Mouse (Mus musculus): ENCODE results near the gene H2-DMb1. TPM values are rescaled to one million over a fixed set of nuclear protein-coding genes. Genes with fewer than 3 reads are reported as not detected.
A peak's percentile ranks its signal among the peaks of the same experiment; 100 is the strongest.

Gene H2-DMb1
- total RNA-seq (2021), result 1 to 10 TPM; 3.5 to 6.0 TPM
- long read RNA-seq, experiment 1, transcript H2-DMb1-201 (6 exons, 1,404 nt), result major isoform, 9 of 9 reads
- long read RNA-seq, experiment 1, partial matches to known transcripts, result 0 of 9 reads
- long read RNA-seq, experiment 1, other reads (novel, unspliced or antisense), result 0 of 9 reads
- long read RNA-seq, experiment 2, transcript H2-DMb1-201 (6 exons, 1,404 nt), result major isoform, 7 of 8 reads
- long read RNA-seq, experiment 2, partial matches to known transcripts, result 1 of 8 reads
- long read RNA-seq, experiment 2, other reads (novel, unspliced or antisense), result 0 of 8 reads

GRCm38 (mm10) chr17:34152923-34153322, at the start of gene H2-DMb1:
Gene H2-DMb1, plus strand, starts transcription at chr17:34153072.
- DNase-seq, result peak; percentile 23 to 51

GRCm38 (mm10) chr17:34104804-34105203, 48.1 kb upstream of the H2-DMb1 start:
- no peak for DNase-seq

GRCm38 (mm10) chr17:34106555-34106954, 46.3 kb upstream of the H2-DMb1 start:
- DNase-seq, result no peak

GRCm38 (mm10) chr17:34107109-34107867, 45.6 kb upstream of the H2-DMb1 start:
- DNase-seq, result no peak

GRCm38 (mm10) chr17:34108460-34108859, 44.4 kb upstream of the H2-DMb1 start:
- no peak for DNase-seq

- no peak for DNase-seq
Observed at GRCm38 (mm10) chr17:34109038-34109805, 43.6 kb upstream of the H2-DMb1 start.

GRCm38 (mm10) chr17:34109806-34110195, 43.1 kb upstream of the H2-DMb1 start:
- no peak for DNase-seq

- no peak for DNase-seq
Observed at GRCm38 (mm10) chr17:34110309-34110708, 42.6 kb upstream of the H2-DMb1 start.

- no peak for DNase-seq
Observed at GRCm38 (mm10) chr17:34114114-34114513, 38.8 kb upstream of the H2-DMb1 start.

- DNase-seq, result peak in 1 of 2 experiments; percentile 43
Observed at GRCm38 (mm10) chr17:34116736-34117370, 36.0 kb upstream of the H2-DMb1 start.

- no peak for DNase-seq
Observed at GRCm38 (mm10) chr17:34117421-34118112, 35.3 kb upstream of the H2-DMb1 start.

GRCm38 (mm10) chr17:34118113-34118872, 34.6 kb upstream of the H2-DMb1 start:
- peak; percentile 34 to 60 for DNase-seq

GRCm38 (mm10) chr17:34118873-34119248, 34.0 kb upstream of the H2-DMb1 start:
- DNase-seq, result no peak

- DNase-seq, result peak; percentile 98
Observed at GRCm38 (mm10) chr17:34119249-34120179, 33.4 kb upstream of the H2-DMb1 start, which contains the start of gene H2-DMa. Gene H2-DMa, plus strand, starts transcription at chr17:34119541.

- DNase-seq, result peak; percentile 90 to 95
Observed at GRCm38 (mm10) chr17:34120180-34120723, 32.6 kb upstream of the H2-DMb1 start.

GRCm38 (mm10) chr17:34120814-34121171, 32.1 kb upstream of the H2-DMb1 start:
- peak; percentile 85 to 92 for DNase-seq

- DNase-seq, result peak; percentile 90 to 94
Observed at GRCm38 (mm10) chr17:34121172-34121878, 31.5 kb upstream of the H2-DMb1 start.

- DNase-seq, result peak; percentile 62 to 74
Observed at GRCm38 (mm10) chr17:34121879-34122187, 31.0 kb upstream of the H2-DMb1 start.
